Mouse (Mus musculus) liver, adult 2 months (tissue): ENCODE results near the gene Guca1b.
A peak's percentile ranks its signal among the peaks of the same experiment; 100 is the strongest.

Experiments used
- CTCF ChIP-seq: fragments of 200-500 bp; IDR thresholded peaks from 2 replicates; pipeline ENCODE4 v1.5.1; 2011; ENCODE audit warnings: low read depth, low read length, control low read depth
- POLR2A ChIP-seq: fragments of 200-500 bp; IDR thresholded peaks from 2 replicates; pipeline ENCODE4 v1.6.1; 2011; ENCODE audit warnings: low read length, control low read depth; ENCODE audit not compliant: insufficient read depth; ENCODE audit errors: extremely low read depth

DNA sequence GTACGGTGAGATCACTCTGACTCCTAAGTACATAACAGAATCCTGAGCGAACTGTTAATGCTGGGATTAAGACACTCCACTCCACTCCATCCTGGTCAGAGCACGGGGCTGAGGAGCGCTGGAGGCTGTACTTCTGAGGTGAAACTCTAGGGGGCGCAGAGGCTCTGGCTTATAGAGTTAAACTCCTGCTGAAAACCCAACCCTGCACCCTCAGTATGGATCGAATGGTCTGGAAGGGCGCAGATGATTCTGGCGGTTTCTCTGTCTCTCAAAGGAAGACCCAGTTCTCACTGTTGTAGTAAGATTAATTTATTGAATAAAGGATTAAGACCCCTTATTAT, 23.3 kb downstream of the Guca1b start:
- no peak for TF ChIP-seq POLR2A
- TF ChIP-seq CTCF = peak; percentile 86
